8 mouse cellular contexts compared by ENCODE assay signal in genomic region chr17:33781124-33781977, GRCm38 (mm10). TPM values are rescaled to one million over a fixed set of nuclear protein-coding genes. Genes with fewer than 3 reads are reported as not detected.
A peak's percentile ranks its signal among the peaks of the same experiment; 100 is the strongest.
DNase-seq lines count a peak whose midpoint lies in the region; ATAC-seq and TF ChIP-seq lines count a peak whose summit lies in the region.

Gene Angptl4, minus strand, starts transcription at chr17:33781830.

- H3K27ac ChIP-seq in gastrocnemius, adult 2 months: peak within 1 kb of the TSS; percentile 91
- H3K27ac ChIP-seq in hindbrain, embryonic 15.5 days (replicated peaks): peak within 1 kb of the TSS; percentile 74

- no peaks in the 10 kb centered on the region for H3K9me3 ChIP-seq in hindbrain, embryonic 15.5 days

- H3K4me3 ChIP-seq in gastrocnemius, adult 2 months: peak within 1 kb of the TSS; percentile 80
- peak within 1 kb of the TSS; percentile 55 for H3K4me3 ChIP-seq in hindbrain, embryonic 15.5 days

- TF ChIP-seq CTCF in gastrocnemius, adult 2 months (IDR thresholded peaks at IDR 0.05): peak; percentile 6; the same call in 1 of the 2 replicates

- peak within 1 kb of the TSS; percentile 38 for H3K9ac ChIP-seq in hindbrain, embryonic 15.5 days

- peak; percentile 77 for ATAC-seq in hindbrain, embryonic 15.5 days (ENCODE audit: low FRiP score, low read depth)
- peak; percentile 84 for ATAC-seq in megakaryocyte, adult 5-6 weeks (ENCODE audit: poor library complexity, severe bottlenecking)

- H3K36me3 ChIP-seq in hindbrain, embryonic 15.5 days: no peaks in the 10 kb centered on the region

- no peaks in the 10 kb centered on the region for H3K27me3 ChIP-seq in hindbrain, embryonic 15.5 days

- H3K4me1 ChIP-seq in hindbrain, embryonic 15.5 days (replicated peaks): peaks cover 25% of the 10 kb centered on the region

- 3% methylated on average over 50 of the region's 50 CpGs for WGBS in hindbrain, embryonic 15.5 days

- DNase-seq in Muller cell, postnatal 12 days (ENCODE audit: inconsistent ontology term): peak; percentile 63
- peak; percentile 29 to 51 for DNase-seq in cerebellum, postnatal 10 days
- DNase-seq in gastrocnemius, adult 2 months: peak; percentile 84
- DNase-seq in left cerebral cortex, adult 18-20 months (ENCODE audit: low spot score in 2 of 2): peak; percentile 41 to 51
- DNase-seq in right cerebral cortex, postnatal 14 days: peak; percentile 46
- DNase-seq in urinary bladder, postnatal 4 days (ENCODE audit: low spot score in 2 of 2): peak; percentile 70 to 77

- intact Hi-C loops in gastrocnemius, adult 2 months (cut with DNase I): no loop called here

- H3K4me2 ChIP-seq in hindbrain, embryonic 15.5 days: peak within 1 kb of the TSS; percentile 99

RNA-seq across cellular contexts. Expression of gene Angptl4, which starts in this region (rescaled TPM):
- 1 to 10 TPM; 1.4 to 5.9 TPM for total RNA-seq in gastrocnemius, adult 2 months (2021)
- polyA plus RNA-seq in hindbrain, embryonic 15.5 days (2015; fragmentation: Nextera tagmentation; extraction: Ambion mirVana): 23.2 and 23.9 TPM in 2 replicates
- total RNA-seq in left cerebral cortex, adult 18-20 months (2021): 1 to 10 TPM; 1.4 to 2.2 TPM
- 0.59 and 0.80 TPM in 2 replicates for total RNA-seq in megakaryocyte, adult 5-6 weeks (2015)
- total RNA-seq in megakaryocyte, adult 5-6 weeks (2017): 0.33 and 0.73 TPM in 2 replicates

Comparison
In these comparisons a context has a peak if more than half of its experiments do, and no peak if none do; other contexts are left out.
1. Peak in every context shown above with its lines: DNase-seq, ATAC-seq, H3K4me3 ChIP-seq and H3K27ac ChIP-seq.
2. Peak in ATAC-seq in megakaryocyte, adult 5-6 weeks; RNA of the gene not detected or under 1 TPM.